Mouse (Mus musculus): ENCODE measurements around the gene Lrfn1. TPM values are rescaled to one million over a fixed set of nuclear protein-coding genes. Genes with fewer than 3 reads are reported as not detected.
A peak's percentile ranks its signal among the peaks of the same experiment; 100 is the strongest.

Gene Lrfn1
- polyA plus RNA-seq, 2 experiments, result 0.41 TPM; not detected in 1

- TF ChIP-seq EP300 (IDR thresholded peaks at IDR 0.05; ENCODE audit: low read depth), result no peak
- TF ChIP-seq CTCF (IDR thresholded peaks at IDR 0.05; ENCODE audit: low read depth), result no peak
- ATAC-seq (ENCODE audit: insufficient read depth) (no peak), DNase-seq (ENCODE audit: low read depth in 3 of 3, low spot score in 3 of 3) (no peak)
- H3K27ac ChIP-seq, result no peak overlapping the region
- peaks cover 0 to 4% of the 10 kb centered on the region in 2 experiments; a peak in 2 of 4 replicates for H3K4me1 ChIP-seq (replicated peaks; ENCODE audit: control insufficient read depth in 2 of 2, insufficient read depth in 2 of 2, low read length in 1 of 2)
- H3K4me3 ChIP-seq (ENCODE audit: insufficient read depth in 1 of 2, low read depth in 2 of 2, low read length in 2 of 2), result no peak overlapping the region
- H3K27me3 ChIP-seq (ENCODE audit: control insufficient read depth, insufficient read depth, low read length), result no peaks in the 10 kb centered on the region
- H3K9ac ChIP-seq (replicated peaks), result no peak overlapping the region
- WGBS (ENCODE audit: insufficient replicate concordance), result 54% methylated on average over 12 of the region's 12 CpGs
- H3K4me2 ChIP-seq (ENCODE audit: low read depth), result no peak overlapping the region
- H3K9me3 ChIP-seq (ENCODE audit: control insufficient read depth, low read length), result no peaks in the 10 kb centered on the region
- H3K36me3 ChIP-seq (replicated peaks; ENCODE audit: control insufficient read depth, insufficient read depth, low read depth), result no peaks in the 10 kb centered on the region
Observed at GRCm38 (mm10) chr7:28447101-28447830, 4.5 kb upstream of the Lrfn1 start.

DNA sequence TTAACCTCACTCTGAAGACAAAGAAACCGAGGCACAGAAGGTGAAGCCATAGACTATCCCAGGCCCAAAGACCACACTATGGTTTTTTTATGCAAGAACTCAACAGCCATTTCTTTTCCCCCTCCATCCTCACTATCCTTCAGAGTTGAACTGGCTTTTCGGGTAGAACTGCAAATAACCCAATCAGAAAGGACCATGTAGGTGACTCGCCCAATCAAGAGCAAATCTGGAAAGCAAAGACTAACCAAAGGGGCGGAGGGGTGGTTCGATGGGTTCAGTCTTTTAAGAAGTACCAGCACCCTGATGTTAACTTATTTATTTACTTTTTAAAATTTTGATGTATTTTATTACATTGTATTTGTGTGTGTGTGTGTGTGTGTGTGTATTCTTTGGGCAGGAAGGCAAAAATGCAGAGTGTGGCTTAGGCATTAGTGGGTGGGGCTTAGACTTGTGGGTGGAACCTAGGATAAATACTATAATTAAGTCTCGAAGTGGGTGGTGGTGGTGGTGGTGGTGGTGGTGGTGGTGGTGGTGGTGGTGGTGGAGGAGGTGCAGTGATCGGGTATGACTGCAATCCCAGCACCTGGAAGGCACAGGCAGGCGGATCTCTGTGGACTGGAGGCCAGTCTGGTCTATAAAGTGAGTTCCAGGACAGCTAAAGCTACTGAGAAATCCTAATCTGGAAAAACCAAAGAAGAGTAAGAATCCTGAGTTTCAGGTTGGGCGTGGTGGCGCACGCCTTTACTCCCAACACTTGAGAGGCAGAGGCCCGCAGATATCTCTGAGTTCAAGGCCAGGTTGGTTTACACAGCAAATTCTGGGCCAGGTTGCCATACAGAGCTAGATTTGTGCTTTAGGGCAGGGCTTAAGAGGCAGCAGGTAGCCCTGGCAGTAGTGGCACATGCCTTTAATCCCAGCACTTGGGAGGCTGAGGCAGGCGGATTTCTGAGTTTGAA, 3.6 kb upstream of the Lrfn1 start:
- ATAC-seq (ENCODE audit: insufficient read depth), result no peak
- 61% methylated on average over 13 of the region's 13 CpGs for WGBS (ENCODE audit: insufficient replicate concordance)
- TF ChIP-seq EP300 (IDR thresholded peaks at IDR 0.05; ENCODE audit: low read depth) (no peak), CTCF (IDR thresholded peaks at IDR 0.05; ENCODE audit: low read depth) (no peak)

DNA sequence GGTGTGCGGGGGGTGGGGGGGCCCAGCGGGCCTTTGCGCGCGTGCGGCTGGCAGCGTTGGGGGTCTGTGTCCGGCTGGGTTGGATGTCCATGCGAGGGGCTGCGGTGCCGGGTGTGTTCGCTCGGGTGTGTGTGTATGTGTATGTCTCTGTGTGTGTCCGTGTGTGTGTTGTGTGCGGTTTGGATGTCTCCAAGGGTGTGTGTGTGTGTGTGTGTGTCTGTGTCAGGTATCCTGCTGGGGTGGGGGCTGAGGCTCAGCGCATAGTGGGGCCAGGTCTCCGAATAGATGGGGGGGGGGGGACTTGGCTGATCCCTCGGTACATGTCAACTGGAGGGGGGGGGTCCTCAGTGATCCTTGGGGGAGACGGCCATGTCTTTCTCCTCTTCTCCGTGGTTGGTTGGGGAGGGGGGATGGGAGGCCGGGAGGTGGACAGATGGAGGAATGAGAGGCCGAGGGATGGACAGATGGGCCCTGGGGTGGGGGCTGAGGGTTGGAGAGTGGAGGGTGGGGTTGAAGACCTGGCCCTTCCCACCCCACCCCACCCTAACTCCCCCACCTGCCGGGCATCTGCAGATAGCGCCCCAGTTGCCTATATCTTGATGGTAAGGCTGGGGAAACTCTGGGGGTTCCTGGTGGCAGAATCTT, 703 bp downstream of the Lrfn1 start:
- no peak for TF ChIP-seq CTCF (IDR thresholded peaks at IDR 0.05; ENCODE audit: low read depth)
- no peaks in the 10 kb centered on the region for H3K36me3 ChIP-seq (replicated peaks; ENCODE audit: control insufficient read depth, insufficient read depth, low read depth)
- H3K4me3 ChIP-seq (ENCODE audit: insufficient read depth in 1 of 2, low read depth in 2 of 2, low read length in 2 of 2), result peak overlapping the region; percentile 46 to 56
- 1% methylated on average over 20 of the region's 24 CpGs for WGBS (ENCODE audit: insufficient replicate concordance)
- no peaks in the 10 kb centered on the region for H3K4me1 ChIP-seq (replicated peaks; ENCODE audit: control insufficient read depth in 2 of 2, insufficient read depth in 2 of 2, low read length in 1 of 2)
- no peaks in the 10 kb centered on the region for H3K27me3 ChIP-seq (ENCODE audit: control insufficient read depth, insufficient read depth, low read length)
- no peak overlapping the region for H3K9ac ChIP-seq (replicated peaks)
- no peak for DNase-seq (ENCODE audit: low read depth in 3 of 3, low spot score in 3 of 3)
- no peaks in the 10 kb centered on the region for H3K9me3 ChIP-seq (ENCODE audit: control insufficient read depth, low read length)
- ATAC-seq (ENCODE audit: insufficient read depth), result no peak
- H3K27ac ChIP-seq, result no peak overlapping the region
- peak overlapping the region; percentile 64 for H3K4me2 ChIP-seq (ENCODE audit: low read depth)

More for the DNA sequence above, 3.6 kb upstream of the Lrfn1 start:
- Histone ChIP-seq H3K4me1 (replicated peaks; ENCODE audit: control insufficient read depth in 2 of 2, insufficient read depth in 2 of 2, low read length in 1 of 2) (no peaks in the 10 kb centered on the region), H3K27ac (no peak overlapping the region), H3K9me3 (ENCODE audit: control insufficient read depth, low read length) (no peaks in the 10 kb centered on the region), H3K36me3 (replicated peaks; ENCODE audit: control insufficient read depth, insufficient read depth, low read depth) (no peaks in the 10 kb centered on the region), H3K4me2 (ENCODE audit: low read depth) (no peak overlapping the region), H3K4me3 (ENCODE audit: insufficient read depth in 1 of 2, low read depth in 2 of 2, low read length in 2 of 2) (no peak overlapping the region), H3K27me3 (ENCODE audit: control insufficient read depth, insufficient read depth, low read length) (no peaks in the 10 kb centered on the region), H3K9ac (replicated peaks) (no peak overlapping the region)
- DNase-seq (ENCODE audit: low read depth in 3 of 3, low spot score in 3 of 3), result no peak

DNA sequence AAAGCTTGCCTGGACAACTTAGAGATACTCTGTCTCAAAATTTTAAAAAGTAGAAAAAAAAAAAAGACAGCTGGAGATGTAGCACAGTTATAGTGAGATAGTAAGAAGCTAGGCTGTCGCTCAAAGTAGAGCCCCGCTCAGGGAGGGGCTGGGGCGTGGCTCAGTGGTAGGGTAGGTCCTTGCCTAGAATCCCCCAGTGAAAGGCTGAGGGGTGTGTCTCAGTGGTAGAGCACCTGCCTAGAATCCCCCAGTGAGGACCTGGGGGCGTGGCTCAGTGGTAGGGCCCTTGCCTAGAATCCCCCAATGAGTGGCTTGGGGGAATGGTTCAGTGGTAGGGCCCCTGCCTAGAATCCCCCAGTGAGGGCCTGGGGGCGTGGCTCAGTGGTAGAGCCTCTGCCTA, 8.6 kb downstream of the Lrfn1 start:
- Histone ChIP-seq H3K4me2 (ENCODE audit: low read depth) (no peak overlapping the region), H3K27ac (no peak overlapping the region), H3K9me3 (ENCODE audit: control insufficient read depth, low read length) (no peaks in the 10 kb centered on the region), H3K4me3 (ENCODE audit: insufficient read depth in 1 of 2, low read depth in 2 of 2, low read length in 2 of 2) (no peak overlapping the region), H3K27me3 (ENCODE audit: control insufficient read depth, insufficient read depth, low read length) (no peaks in the 10 kb centered on the region), H3K36me3 (replicated peaks; ENCODE audit: control insufficient read depth, insufficient read depth, low read depth) (no peaks in the 10 kb centered on the region), H3K4me1 (replicated peaks; ENCODE audit: control insufficient read depth in 2 of 2, insufficient read depth in 2 of 2, low read length in 1 of 2) (no peaks in the 10 kb centered on the region), H3K9ac (replicated peaks) (no peak overlapping the region)
- ATAC-seq (ENCODE audit: insufficient read depth) (no peak), DNase-seq (ENCODE audit: low read depth in 3 of 3, low spot score in 3 of 3) (no peak)
- no peak for TF ChIP-seq EP300 (IDR thresholded peaks at IDR 0.05; ENCODE audit: low read depth)
- TF ChIP-seq CTCF (IDR thresholded peaks at IDR 0.05; ENCODE audit: low read depth), result no peak
- WGBS (ENCODE audit: insufficient replicate concordance), result 60% methylated on average over 4 of the region's 5 CpGs
